Mouse (Mus musculus): ENCODE measurements at regions not wholly inside any gene's neighbourhood (a gene's known extent, or its start where the extent isn't known, plus 50 kb on each side); places are given as distances from the start of the nearest gene placed in this dataset.

DNA sequence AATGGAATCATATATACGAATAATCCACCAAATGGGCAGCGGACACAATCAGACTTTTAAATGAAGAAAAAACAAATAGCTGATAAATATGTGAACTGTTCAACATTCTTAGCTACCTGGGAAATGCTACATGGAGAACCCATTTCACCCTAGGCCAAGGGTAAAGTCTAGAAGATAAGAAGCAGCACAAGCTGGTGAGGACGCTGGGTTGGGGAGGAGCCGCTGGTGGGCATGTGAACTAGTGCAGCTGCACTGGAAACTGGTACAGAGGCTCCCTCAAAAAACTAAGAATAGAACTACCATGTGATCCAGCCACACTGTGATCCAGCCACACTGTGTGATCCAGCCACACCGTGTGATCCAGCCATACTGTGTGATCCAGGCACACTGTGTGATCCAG, 198.8 kb upstream of the Bmper start:
- no peak for ATAC-seq (replicated peaks; ENCODE audit: poor library complexity)

DNA sequence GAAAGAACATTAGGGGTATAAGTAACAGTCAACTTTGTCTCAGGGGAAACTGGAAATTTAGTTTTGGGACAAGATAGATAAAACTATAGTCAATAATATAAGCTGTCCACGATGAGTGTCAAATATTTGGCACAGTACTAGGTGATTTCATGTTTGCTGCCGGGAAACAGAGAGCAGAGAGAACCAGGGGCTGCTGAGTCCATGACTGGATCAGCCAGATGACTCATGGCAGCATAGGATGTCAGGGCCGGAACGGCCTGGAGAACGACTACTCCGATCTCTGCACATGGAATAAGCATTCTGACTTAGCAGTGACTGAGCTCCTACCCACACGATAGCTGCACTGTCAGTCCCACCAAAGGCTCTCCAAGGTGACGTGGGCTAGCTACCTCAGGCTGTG, 197.6 kb upstream of the Bmper start:
- no peak for ATAC-seq (replicated peaks; ENCODE audit: poor library complexity)

- ATAC-seq (replicated peaks; ENCODE audit: poor library complexity): peak; percentile 75
Measured at GRCm38 (mm10) chr9:23027377-23028313, 195.2 kb upstream of the Bmper start.

DNA sequence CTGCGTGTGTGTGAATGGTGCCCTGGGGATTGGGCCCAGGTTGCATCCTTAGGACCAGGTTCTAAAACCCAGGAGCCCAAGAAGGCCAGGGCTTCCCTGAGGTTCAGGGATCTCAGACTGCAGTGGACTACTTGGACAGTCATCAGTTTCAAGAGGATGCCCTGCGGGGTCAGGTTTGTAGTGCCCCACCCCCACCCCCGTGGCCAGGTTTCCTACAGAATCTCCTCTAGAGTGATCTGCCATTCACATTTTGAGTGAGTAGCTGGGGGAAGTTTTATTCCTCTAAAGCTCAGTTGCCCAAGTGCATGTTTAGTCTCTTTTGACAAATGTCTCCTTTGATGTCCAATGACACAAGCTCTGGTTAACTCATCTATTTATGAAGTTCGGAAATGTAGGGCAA, 193.5 kb upstream of the Bmper start:
- no peak for ATAC-seq (replicated peaks; ENCODE audit: poor library complexity)

DNA sequence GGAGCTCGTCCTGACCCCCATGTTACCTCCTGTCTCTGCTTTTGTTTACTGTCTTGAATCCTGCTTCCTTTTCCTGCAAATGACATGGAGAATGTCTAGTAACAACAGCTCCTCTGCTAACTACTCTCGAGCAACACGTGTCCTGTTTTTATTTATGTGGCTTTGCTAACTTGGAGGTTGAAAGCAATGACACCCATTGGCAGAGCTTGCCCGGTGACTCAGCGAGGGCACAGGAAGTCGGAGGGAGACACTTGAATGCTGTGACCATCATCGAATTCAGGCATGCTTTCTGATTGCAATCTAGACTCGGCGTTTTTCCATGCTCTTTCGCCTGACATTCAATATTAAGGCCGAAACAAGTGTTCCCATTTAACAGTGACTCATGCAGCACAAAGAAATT, 192.7 kb upstream of the Bmper start:
- peak; percentile 41 for ATAC-seq (replicated peaks; ENCODE audit: poor library complexity)

DNA sequence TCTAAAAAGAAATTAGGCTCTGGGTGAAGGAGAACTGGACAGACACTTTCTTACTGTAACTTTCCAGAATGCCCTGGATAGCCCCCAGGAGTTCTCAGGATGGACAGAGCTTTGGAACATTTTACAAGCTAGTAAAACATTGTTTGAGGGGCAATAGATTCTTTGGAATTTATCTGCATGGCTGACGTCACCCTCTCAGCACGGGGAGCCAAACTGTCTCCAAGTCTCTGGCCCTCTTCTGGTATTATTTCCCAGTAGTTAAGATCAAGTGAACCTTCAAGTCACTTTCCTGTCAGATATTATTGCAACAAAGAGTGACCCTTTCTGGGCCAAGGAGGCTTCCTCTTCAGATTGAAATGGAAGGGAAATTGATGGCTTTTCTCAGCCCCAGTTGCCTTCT, 192.3 kb upstream of the Bmper start:
- no peak for ATAC-seq (replicated peaks; ENCODE audit: poor library complexity)

DNA sequence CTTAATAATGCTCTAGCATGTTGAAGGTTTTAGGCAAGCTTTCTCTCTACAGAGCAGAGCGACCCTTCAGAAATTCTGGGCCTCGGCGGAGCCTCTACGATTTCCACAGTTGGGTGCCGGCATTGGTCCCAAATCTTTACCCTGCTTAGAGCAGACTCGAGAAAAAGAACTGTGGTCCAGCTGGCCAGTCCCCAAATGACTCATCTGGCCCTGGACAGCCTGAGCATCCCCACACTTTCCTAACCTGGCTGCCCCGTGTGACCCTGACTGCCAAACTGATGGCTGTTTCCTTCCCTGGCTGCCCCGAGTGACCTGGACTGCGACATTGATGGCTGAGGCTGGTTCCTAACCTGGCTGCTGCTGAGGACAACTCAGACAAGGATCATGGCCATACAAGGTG, 191.0 kb upstream of the Bmper start:
- no peak for ATAC-seq (replicated peaks; ENCODE audit: poor library complexity)

DNA sequence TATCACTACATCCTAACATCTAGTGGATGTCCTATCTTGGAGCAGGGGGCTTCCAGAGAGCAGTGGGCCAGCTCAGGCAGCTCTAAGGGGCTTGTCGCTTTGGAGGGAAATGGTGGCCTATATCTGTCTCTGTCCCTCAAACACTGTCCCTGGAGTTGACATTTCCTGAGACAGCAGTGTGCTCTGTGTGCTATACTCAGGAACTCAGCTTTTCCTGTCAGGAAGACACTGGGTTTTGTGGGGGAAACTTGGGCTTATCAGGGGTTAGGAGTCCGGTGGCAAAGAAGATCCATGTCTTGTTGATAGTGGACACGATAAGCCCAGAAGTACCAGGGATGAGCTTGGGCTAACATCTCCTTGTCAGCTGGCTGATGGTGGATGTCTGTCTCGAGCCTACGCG, 187.6 kb upstream of the Bmper start:
- no peak for ATAC-seq (replicated peaks; ENCODE audit: poor library complexity)

GRCm38 (mm10) chr9:23035901-23036610, 186.8 kb upstream of the Bmper start:
- peak; percentile 26 for ATAC-seq (replicated peaks; ENCODE audit: poor library complexity)

GRCm38 (mm10) chr9:23037513-23037914, 185.4 kb upstream of the Bmper start:
- ATAC-seq (replicated peaks; ENCODE audit: poor library complexity): no peak

- no peak for ATAC-seq (replicated peaks; ENCODE audit: poor library complexity)
Measured at GRCm38 (mm10) chr9:23039588-23039987, 183.3 kb upstream of the Bmper start.

DNA sequence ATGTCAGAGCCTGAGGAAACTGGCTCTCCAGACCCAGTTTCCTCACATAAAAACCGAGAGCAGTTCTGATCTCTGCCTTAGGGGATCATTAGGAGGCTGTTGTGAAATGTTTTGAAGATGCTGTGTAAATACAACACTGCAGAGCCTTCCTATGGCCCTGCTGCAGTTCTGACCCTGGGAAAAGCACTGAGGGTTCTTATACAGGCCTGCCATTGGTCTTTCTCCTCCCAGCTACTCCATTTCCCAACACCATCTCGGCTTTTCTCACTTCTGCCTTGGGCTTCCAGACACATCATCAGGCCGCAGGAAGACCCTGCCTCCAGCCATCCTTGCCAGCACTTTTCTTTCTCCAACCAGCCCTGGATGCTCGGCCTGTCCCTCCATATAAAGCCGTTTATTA, 181.9 kb upstream of the Bmper start:
- no peak for ATAC-seq (replicated peaks; ENCODE audit: poor library complexity)

DNA sequence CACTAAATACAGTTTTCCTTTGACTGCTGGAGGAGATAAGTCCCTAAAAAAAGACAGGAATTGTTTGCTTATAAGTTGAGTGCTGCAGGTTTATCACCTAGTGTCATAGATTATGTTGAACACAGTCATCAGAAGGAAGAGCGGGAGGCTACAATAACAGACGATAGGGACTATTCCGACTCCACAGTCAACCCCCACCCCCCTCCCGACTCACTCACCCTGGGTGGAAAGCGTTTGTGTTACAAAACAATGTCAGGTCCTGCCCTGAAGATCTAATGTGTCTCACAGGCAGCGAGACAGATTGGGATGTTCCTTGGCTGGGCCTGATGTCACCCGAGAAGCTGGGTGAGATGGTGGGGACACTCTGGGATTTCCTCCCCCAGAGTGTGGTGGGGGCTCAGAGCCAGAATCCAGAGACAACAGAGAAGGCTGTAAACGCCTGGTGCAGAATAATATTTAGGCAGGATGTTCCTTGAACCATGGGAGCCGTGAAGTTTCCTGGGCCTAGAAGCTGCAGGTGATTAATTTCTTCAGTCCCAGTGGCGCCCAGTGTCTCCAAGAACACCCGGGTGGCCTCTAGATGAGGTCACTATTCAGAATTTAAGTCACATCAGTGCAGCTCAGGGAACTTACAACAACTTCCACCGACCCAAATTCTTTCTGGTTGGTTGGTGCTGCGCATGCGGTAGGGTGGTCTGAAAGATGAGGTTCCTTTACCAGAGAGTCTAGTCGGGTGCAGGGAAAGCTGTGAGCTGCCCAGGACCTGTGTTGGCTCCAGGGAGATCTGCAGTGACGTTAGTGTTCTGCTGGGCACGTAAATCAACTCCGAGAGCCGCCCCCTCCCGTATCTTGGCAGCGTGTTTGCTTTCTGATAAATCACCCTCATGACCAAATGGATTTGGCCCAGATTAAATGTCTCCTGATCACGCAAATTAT, 181.1 kb upstream of the Bmper start:
- no peak for ATAC-seq (replicated peaks; ENCODE audit: poor library complexity)

- ATAC-seq (replicated peaks; ENCODE audit: poor library complexity): peak; percentile 11; the same call in 1 of the 2 replicates
Measured at GRCm38 (mm10) chr9:23043006-23043405, 179.9 kb upstream of the Bmper start.

DNA sequence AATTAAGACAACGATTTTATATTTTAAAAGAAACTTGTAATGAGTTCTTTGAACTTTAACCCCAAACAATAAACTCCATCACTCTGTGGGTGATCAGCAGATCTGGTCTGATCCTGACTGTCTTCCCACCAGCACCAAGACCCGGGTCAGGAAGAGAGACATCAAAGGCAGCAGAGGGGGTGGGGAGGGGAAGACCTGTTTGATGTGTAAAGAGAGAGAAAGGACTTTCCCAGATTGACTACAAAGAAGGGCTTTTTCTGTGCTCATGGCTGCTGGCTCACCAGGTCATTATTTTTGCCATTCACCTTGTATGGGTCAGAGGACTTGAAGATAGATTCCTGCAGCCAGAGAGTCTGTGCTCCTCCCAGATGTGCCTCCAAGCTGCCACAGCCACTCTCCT, 177.4 kb upstream of the Bmper start:
- no peak for ATAC-seq (replicated peaks; ENCODE audit: poor library complexity)

GRCm38 (mm10) chr9:23050751-23051150, 172.1 kb upstream of the Bmper start:
- no peak for ATAC-seq (replicated peaks; ENCODE audit: poor library complexity)

GRCm38 (mm10) chr9:23059526-23059925, 163.3 kb upstream of the Bmper start:
- no peak for ATAC-seq (replicated peaks; ENCODE audit: poor library complexity)

GRCm38 (mm10) chr9:23060526-23060925, 162.3 kb upstream of the Bmper start:
- no peak for ATAC-seq (replicated peaks; ENCODE audit: poor library complexity)

- no peak for ATAC-seq (replicated peaks; ENCODE audit: poor library complexity)
Measured at GRCm38 (mm10) chr9:23061179-23061929, 161.5 kb upstream of the Bmper start.

DNA sequence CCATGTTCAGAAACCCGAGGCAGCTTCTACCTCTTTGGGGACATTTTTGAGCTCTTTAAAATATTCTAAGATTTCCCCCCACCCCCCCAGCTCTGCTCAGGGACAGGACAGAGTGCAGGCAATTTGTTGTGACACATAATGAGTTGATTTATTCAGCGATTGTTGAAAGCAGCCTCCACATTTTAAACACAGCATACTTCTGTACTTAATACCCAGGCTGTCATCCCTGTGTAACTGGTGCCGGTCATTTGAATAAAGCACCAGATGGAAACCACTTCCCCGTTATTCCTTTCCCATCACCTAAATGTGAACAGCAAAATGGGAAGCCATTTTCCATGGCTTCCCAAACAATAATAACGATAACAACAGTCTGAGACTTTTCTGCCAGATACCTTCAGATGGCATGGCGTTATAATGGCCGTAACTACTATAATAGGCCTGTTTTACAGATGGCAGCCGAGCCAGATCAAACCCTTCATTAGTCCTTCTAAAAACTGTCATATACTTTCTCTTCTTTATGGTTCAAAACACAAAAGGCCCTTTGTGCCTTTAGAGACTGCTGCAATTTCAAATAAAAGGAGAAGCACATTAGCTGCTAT, 160.7 kb upstream of the Bmper start:
- no peak for ATAC-seq (replicated peaks; ENCODE audit: poor library complexity)

Measured in megakaryocyte progenitor cell, adult 5-6 weeks (primary cell).